Mouse (Mus musculus) right cerebral cortex, adult 2 months (tissue): ENCODE measurements at regions not wholly inside any gene's neighbourhood (a gene's known extent, or its start where the extent isn't known, plus 50 kb on each side); places are given as distances from the start of the nearest gene placed in this dataset.

ENCODE experiments used
- DNase-seq, 2 experiments: peaks; one replicate each; pipeline ENCODE4 v3.0.0; 2021 to 2022; ENCODE audit warnings: low spot score in 2 of 2

DNA sequence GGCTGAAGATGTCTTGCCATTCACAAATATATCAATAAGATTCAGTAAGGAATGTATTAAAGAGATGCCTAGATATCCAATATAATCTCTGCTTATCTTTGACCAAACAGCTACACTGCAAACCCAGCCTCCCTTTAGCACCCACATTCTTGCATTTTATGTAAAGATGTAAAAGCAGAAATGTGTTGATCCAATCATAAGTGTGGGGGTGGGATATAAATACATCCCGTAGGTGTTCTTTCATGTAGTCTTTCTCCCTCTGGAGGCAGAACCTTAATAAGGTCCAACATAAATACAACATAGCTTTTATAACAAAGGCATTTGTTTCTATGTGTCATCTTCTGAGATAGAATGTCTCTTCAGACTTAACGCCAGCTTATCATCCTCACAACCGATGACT lies 637.1 kb upstream of the Flrt2 start:
- DNase-seq = no peak

DNA sequence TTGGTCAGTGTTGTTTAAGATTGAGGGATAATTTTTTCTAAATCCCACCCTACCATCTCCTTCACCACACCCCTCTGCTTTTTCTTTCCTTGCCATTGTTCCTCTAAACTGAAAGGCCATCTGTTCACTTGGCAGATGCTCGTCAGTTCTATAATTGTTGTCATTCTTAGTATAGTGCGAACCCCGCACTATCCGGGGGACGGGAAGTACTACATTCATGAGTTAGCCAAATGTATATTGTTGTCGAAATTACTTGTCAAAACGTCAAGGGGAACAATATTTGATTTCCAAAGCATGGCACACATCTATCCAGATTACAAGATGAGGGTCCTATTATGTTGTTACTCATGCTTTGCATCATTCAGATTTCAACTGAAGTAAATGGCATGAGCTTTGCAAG lies 635.1 kb upstream of the Flrt2 start:
- peak; percentile 14 to 21 for DNase-seq

DNA sequence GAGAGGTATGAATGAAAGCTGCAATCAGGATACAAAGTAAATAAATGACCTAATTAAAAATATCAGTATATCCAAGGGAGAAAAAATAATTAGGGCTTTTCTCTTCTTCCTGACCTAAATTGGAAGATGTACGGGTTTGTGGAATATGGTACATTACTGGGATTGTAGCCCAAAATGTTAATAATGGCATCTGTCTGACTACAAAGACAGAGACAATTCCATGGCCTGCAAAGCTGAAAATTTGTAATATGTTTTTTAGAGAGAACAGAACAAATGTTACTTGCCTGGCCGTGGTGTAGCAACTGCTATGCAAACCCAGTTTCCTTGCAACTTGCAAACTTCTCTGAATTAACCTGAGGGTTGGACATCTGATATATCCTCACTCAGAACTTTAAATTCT lies 632.6 kb upstream of the Flrt2 start:
- DNase-seq = no peak

DNA sequence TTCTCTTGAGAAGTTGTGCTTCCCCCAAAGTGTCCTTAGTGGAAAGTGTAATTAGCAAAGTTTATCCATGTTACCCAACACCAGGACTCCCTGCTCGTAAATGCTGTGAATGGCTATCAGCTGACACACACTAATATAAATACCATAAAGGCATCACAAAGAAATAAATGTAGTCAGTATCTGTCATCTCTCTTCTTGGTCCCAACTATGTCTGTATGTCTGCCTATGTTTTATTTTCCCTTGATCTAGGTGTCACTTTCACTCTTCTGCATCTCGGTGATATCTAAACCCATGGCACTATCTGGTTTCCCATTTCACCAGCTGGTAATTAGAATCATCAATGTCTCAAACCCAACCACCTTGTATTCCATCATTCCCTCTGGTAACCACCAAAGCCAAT lies 619.7 kb upstream of the Flrt2 start:
- no peak for DNase-seq

DNA sequence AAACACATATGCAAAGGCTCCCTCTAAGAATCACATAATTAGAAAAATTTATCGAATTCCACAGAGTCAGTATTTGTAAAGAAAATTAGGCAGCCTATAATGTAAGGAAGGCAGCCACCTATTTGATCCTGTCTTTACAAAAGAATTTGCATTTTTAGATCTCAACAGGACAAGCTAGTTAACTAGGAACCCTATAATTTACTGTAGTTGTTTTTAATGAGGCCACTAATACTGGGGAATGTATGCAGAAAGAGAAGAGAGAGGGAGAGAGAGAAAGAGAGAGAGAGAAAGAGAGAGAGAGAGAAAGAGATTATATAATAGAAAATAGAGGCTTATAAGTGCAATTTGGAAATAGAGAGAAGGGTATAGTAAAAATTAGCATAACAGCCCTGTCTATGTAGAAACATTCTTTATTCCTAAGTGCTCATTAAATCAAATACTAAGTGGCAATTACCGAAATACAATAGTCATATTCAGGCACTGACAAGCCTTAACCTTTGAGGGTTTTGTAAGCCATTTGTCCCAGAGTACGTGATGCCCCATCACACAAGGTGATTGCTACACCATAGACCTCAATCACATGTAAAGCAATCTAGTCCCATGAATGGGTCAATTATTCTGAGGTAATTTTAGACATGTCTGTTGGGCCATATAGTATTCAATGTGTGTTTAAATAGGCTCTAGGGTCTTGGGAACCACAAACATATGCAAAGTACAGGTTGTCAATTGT lies 572.6 kb upstream of the Flrt2 start:
- DNase-seq = no peak

DNA sequence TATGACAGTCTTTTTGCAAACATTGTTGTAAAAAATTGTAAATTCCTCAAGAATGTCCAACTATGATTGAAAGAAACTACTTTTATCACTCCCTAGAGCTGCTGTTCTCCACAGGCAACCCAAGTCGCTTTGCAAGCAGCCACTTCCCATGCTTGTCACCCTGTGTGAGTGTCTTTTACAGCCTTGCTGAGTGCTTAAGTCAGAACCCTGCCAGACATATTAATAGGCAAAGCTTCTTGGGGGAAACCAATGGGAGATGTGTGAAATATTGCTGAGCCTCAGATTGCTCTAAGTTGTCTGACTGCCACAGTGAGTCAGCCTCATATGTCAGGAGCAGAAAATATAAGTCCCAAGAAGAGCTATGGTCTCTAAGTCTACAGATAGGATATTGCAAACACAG lies 559.2 kb upstream of the Flrt2 start:
- no peak for DNase-seq

DNA sequence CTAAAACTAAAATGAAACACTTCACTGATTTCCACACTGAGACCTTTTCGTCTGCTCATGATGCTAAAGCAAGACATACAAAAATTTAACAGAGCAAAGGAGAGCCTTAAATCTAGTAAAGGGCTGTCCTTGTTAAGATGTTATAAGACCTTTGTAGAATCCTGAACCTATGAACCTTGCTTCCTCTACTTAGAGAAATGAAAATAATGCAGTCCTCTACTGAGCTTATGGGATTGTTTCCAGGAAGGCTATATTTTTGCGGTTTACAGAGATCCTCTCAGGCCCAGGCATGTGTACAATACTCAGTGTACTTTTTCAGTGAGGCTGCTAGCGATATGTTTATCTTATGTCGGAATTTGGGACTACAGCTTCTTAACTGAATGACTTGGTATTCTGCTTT lies 558.5 kb upstream of the Flrt2 start:
- DNase-seq = no peak

DNA sequence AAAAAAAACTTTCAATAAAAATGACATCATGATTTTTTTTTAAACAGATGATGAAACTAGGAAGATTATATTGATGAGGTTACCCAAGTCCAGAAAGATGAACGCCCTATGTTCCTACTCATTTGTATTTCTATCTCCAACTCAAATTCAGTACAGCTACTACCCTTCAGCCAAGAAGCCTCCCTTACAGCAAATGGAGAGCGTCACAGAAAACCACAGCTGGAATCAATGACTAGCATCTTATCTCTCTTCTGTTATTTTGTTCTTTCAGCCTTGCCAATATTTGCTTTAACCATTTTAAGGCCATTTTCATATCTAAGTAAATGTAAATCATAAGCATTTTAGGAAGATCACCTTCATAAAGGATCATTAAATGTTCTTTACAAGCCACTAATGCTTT lies 553.9 kb upstream of the Flrt2 start:
- DNase-seq = no peak

DNA sequence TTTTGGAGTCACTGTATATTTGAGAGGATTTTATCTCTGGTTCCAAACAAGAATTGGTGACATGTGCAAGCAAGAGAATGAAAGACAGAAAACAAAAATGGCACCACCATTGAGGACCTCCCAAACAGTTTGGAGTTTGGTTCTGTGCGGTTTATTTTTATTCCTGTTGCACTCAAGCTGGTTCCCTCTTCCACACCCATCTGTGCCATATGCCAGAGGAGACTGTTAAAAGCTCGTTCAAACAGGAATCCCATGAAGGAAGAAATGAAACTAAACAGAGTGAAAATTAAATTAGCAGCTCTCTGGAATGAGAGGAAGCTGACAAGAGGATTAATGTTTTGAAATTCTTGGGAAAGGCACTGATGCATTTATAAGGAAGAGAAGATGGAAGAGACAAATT lies 521.0 kb upstream of the Flrt2 start:
- peak; percentile 13 to 24 for DNase-seq

DNA sequence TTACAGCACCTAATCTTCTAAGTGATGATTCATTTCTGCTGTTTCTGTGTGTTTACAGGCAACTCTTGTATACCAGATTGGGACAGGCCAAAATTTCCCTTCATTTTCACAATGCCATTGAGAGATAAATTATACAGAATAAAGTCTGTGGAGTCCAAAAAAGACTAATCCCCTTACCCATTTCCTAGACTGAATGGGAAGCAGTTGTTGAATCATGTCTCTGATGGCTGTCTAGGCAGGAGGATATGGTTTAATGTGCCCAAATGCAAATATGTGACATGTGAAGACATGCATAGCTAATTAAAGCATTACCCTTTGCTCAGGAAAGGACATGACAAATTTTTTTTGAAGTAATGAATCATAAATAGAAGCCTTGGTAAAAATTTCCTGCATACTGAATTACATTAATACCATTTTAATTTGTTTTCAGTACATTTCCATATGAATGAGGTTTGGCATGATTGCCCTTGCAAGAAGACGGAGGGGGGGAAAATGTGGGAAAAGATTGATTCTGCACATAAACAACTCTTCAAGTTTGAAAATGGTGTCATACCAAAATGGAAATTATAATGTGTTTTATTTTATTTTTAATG lies 518.1 kb upstream of the Flrt2 start:
- no peak for DNase-seq

DNA sequence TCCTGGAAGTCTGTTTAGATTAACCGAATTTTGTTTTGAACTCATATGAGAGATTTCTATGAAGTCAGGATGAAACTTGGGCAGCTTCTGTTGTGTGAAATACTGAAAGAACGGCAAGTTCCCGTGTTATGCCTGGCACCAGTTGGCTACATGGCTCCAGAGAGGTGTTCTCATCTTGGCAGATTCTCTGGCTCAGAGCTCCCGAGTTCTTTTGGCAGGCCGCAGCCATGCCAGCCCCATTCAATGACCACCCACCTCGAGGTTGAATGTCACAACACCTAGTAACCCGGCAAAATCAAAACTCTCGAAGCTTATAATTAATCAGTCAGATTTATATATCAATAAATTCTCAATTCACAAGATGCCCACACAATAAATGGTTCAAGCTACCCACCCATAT lies 489.5 kb upstream of the Flrt2 start:
- no peak for DNase-seq

DNA sequence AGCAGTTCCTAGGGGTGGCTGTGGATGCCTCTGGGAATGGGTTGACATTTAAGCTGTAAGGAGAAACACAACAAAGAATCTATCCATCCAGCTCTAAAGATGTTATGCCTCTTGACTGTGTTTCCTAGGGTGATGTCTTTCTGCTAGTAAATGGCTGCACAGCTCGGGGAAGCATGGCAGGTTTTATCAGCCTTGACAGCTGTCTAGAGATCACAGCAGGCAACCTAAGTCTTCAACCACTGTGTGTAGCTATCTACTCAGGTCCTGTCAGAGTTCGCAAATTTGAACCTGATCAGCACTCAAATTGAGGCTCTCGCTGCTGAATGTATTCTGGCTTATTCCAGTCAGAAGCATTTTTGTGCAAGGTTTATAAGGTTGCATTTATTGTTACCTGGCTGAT lies 486.9 kb upstream of the Flrt2 start:
- DNase-seq = no peak

DNA sequence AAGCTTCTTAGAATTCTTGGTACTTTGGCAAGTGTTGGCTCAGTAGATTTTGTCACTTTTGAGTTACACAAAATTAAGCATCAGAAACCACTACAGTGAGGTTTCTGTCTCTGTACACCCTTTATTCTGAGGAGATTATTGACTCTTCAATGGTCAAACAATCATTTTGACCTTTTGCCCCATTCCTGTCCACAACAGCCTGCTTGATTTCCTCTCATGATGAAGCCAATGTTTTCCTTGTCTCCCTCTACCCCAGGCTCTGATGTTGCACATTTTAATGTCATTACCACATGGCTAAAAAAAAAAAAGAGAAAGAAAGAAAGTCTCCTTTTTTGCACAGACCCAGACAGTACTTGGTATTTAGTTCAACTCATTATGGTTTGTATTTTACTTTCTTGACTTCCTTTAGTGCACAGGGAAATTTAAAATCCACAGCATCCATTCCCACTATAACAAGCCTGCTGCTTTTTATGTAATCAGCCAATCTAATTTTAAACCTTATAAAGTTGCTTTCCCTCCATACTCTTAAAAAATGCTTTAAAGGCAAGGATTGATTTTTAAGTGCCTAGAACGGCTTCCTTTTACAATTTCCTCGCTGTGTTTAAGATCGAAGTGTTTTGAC lies 452.8 kb upstream of the Flrt2 start:
- no peak for DNase-seq

DNA sequence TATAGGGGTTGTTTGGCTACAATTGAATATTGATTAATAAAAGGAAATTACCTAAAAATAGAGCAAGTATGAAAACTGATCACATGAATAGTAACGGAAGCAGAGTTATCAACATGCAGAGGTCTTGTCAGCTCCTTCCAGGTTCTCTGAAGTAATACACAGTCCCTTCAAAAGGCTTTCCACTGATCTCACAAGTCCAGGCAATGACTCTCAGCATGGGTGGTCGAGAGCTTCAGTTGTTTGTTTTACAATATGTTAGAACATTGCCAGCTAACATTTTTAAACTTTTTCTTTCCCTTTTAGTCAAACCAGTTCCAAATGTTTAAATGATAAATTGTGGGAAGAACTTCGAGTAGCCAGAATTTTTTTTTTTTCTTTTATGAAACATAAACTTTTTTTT lies 424.8 kb upstream of the Flrt2 start:
- DNase-seq = no peak

DNA sequence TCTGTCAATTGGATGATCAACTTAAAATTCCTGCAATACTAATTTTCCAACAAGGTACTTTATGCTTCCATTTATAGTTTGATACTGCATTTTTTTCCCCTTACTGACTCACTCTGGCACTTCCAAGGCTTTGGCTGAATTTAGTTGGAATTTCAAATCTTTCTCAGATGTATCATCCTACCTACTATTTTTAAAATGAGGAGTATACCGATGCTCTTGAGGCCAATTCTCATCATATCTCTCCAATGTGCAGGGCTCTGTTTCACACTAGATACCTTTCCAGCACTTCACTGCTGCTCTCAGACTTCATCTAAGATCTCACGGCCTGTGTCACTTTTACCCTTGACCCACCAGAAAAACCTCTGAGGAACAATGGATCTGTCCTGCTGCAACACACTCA lies 386.6 kb upstream of the Flrt2 start:
- no peak for DNase-seq

DNA sequence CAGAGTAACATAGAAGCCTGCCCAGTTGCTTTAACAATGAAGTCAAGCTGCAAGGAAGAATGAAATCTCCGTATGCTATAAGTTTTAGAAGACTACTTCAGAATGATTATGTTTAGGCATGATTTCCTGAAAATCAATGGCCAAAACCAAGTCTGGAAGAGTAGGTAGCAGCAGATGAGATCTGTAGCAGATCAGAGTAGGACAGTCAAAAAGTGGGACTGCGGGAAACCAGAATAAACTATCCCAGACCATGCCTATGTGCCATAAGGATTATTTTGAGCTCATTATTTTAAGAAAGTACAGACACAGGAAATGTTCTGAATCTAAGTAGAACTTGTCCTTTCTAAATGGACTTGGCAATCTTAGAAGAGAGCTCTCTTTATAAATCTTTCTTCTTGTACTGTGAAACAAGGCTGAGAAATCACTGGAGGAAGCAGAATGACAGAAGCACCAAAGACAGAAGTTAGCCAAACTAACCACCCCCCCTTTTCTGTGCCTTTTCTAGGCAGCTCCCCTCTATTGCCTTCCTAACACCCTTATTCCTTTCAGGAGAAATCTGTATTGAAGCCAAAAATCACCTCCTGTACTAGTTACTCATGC lies 376.8 kb upstream of the Flrt2 start:
- DNase-seq = peak in 1 of 2 experiments; percentile 7

DNA sequence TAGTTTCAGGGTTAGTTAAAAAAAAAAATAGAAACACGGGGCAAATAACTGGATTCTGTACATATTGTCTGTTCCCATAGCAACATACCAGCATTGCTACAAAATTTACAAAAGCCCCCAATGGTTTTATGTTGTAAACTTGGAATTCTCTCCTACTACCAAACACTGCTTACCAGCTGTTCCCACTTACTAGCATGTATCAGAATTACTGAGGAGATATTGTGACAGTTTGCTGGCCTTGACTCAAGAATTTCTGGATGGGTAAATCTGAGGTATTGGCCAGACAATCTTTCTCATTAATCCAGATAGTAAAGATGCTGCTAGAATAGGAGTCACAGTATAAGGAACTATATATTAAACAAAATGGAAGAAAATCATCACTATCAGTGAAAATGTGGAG lies 375.2 kb upstream of the Flrt2 start:
- DNase-seq = no peak

DNA sequence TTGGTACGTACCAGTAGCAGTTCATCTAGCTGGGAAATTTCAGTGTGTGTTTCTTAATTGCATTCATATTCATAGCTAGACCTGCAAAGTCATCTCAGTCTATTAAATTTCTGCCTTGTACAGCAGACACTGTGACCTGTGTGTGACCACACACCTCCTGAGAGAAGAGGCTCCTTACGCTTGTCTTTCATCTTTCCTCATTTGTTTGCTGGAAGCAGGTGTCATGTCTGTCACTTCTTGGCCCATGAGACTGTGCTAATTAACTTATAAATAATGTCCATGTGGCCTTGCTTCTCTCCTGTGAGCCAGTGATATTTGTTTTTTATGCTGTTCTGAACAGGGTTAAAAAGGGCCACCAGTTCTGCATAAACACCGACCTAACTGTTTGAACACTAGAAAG lies 370.3 kb upstream of the Flrt2 start:
- DNase-seq = no peak

DNA sequence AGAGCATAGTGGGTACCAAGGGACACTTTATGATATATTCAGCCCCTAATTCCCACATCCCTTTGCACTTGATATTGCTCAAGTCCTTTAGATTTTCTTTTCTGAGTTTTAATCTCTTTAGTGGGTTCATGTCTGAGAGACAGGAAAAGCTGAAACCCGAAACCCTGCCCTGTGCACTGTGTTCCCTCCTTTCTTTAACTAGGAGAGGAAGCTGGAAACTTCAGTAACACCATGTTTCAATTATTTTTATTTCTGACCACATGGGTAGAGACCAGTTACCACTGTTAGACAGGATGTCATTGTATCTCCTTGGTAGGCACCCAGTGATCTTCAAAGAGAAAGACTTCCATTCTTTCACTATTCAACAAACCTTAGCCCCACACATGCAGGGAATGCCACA lies 362.4 kb upstream of the Flrt2 start:
- DNase-seq = no peak

DNA sequence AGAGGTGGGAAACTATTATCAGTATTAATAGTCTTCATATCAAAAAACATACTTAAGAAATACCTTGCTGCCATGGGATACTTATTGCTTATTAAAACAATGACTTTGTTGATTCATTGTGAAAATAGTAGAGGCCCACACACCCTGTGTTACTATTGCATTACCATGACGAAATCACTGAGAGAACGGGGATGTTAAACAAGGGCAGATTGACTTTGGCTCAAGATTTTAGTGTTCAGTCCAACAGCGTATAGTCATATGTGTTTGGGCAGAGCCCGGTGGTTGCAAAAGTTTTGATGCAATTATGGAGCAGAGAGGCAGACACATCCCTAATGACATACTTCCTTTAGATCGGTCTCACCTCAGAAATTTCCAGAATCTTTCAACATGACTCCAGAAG lies 344.2 kb upstream of the Flrt2 start:
- no peak for DNase-seq

DNA sequence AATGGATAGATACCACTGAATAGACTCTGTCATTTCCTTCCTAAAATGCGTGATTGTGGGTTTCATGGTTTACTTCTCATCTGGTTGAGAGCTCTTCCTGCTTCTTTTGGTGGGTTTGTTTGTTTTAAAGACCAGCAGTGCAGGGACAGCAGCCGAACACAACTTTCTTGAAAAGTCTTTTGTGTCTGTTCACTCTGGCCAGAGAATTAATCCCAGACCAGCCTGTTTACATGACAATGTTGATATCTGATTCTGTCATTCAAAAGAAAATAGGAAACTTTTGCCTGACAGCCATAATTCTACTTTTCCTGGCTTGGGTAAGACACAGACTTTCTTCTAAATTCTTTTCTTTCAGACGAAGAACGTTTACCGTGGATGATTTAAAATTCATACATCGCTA lies 336.9 kb upstream of the Flrt2 start:
- no peak for DNase-seq

DNA sequence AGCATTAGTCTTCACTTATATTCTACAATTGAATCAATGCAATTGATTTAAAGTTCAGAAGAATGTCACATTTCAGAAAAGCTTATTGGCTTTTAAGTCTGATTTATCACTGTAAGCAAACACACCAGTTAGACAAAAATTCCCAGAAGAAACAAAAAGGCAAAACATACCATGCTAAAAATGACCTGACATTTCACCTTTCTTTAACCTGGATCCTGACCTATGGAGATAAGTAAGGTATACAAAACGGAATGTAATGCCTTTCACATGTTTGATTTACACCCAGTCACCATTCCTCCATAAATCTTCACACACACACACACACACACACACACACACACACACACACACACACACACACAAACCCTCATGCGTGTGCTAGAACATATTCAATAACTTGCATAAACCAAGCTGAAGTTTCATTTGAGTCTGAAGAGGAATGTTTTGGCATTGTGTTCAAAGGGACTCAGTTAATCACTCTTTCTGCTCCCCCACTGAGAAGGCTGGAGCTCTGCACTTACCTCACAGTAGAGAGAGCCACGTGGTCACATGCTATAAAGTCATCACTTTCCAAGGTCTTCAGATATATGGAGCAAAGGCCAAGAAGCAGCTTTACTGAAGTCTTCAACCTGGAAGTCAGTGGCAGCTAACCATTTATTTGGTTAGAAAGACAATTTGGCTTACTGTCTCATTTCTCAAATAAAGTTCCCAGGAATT lies 307.6 kb upstream of the Flrt2 start:
- DNase-seq = no peak

DNA sequence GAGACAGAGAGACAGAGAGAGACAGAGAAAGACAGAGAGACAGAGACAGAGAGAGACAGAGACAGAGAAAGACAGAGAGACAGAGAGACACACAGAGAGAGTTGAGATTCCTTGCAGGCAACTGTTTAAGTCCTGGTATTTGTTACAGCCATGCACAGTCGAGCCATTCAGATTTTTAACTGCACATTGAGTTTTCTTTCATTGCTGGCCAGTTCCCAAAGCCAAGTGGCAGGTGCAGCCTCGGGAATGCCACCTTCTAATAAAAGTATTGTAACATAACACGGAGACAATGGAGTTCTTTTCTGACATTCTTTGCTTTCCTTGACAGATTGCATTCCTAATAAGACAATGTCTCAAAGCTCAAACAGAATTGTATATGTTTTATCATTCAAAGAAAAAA lies 306.3 kb upstream of the Flrt2 start:
- no peak for DNase-seq
